Mouse (Mus musculus): ENCODE measurements at regions not wholly inside any gene's neighbourhood (a gene's known extent, or its start where the extent isn't known, plus 50 kb on each side); places are given as distances from the start of the nearest gene placed in this dataset.

GRCm38 (mm10) chr17:83898531-83898930, 50.8 kb upstream of the Haao start:
- Histone ChIP-seq H3K4me3 (ENCODE audit: insufficient read depth, low read depth, low read length) (no peak overlapping the region), H3K27me3 (replicated peaks; ENCODE audit: control insufficient read depth, insufficient read depth, low read length) (no peaks in the 10 kb centered on the region), H3K4me1 (ENCODE audit: control insufficient read depth, insufficient read depth, low read length) (no peaks in the 10 kb centered on the region), H3K27ac (ENCODE audit: insufficient read depth, low read depth, low read length) (no peak overlapping the region), H3K36me3 (ENCODE audit: control insufficient read depth, insufficient read depth, low read length) (no peaks in the 10 kb centered on the region)
- WGBS = 60% methylated on average over 5 of the region's 5 CpGs
- TF ChIP-seq POLR2A (IDR thresholded peaks at IDR 0.05; ENCODE audit: low read depth, low read length) = no peak
- no peak for TF ChIP-seq CTCF (conservative IDR thresholded peaks at IDR 0.05; ENCODE audit: insufficient read depth, insufficient read length, low read depth, low read length)
- peak; percentile 74 for DNase-seq
